Mouse (Mus musculus): ENCODE data around the gene Adcy1.

- TF ChIP-seq POLR2A (IDR thresholded peaks at IDR 0.05; ENCODE audit: low read depth, low read length) (no peak), CTCF (conservative IDR thresholded peaks at IDR 0.05; ENCODE audit: insufficient read depth, insufficient read length, low read depth, low read length) (no peak)
Observed at GRCm38 (mm10) chr11:7067263-7067662, 4.0 kb downstream of the Adcy1 start.
